Mouse (Mus musculus) E14TG2a.4 (cell line): ENCODE data around the gene Nav3.

Source experiments
- CTCF ChIP-seq: conservative IDR thresholded peaks from 2 replicates; pipeline ENCODE4 v1.5.1; 2014; ENCODE audit warnings: low read length
- NANOG ChIP-seq: IDR thresholded peaks from 2 replicates; pipeline ENCODE4 v1.6.1; 2014; ENCODE audit warnings: borderline replicate concordance, low read length, mixed read lengths
- POU5F1 ChIP-seq: IDR thresholded peaks from 2 replicates; pipeline ENCODE4 v1.6.1; 2014; ENCODE audit warnings: low read length, borderline replicate concordance

GRCm38 (mm10) chr10:109875312-109875830 is 580.6 kb downstream of the Nav3 start:
- TF ChIP-seq CTCF (no peak), NANOG (no peak), POU5F1 (no peak)
